Mouse (Mus musculus): Measurements from ENCODE around the gene Fam240b. TPM values are rescaled to one million over a fixed set of nuclear protein-coding genes. Genes with fewer than 3 reads are reported as not detected.

Gene Fam240b
- total and polyA plus RNA-seq, 3 experiments: not detected

DNA sequence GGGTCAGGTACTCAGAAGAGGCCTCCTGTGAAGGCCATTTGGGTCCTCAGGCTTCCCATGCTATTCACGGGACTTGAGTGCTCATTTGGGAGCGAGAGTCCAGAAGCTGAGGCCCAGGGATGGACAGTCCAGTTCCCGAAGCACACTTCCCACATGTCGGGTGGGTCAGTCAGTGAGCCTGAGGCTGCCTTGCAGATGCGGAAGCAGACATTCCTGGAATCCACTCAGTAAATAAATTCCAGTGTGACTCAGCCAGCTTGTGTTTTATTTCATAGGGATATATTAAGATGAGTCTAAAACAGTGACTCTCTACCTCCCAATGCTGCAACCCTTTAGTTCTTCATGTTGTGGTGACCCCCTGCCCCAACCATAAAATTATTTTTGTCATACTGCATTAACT lies 58.1 kb downstream of the Fam240b start:
- no peak for DNase-seq

DNA sequence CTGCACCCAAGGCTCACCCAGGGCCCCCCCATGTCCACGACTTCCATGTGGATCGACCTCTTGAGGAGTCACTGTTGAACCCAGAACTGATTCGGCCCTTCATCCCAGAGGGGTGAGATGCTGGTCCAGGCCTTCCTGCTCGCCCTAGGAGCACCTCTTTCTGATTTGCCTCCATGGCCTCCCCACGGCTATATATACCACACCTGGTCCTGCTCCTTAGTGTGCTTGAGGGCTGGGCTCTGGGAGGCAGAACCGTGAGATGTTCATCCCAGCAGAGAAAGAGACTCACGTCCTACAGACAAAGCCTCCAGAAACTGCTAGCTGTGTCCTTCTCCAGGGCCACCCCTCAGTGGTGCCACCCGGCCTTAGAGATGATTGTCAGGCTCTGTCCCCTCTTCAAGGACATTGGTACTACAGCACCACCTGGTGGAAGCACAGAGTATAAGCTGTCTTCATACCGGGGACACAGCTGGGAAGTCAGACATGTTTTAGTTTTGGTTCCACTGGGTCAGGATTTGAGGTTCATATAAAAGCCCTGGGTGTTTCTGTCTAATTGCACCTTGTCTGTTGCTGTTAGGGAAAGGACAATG lies 58.6 kb downstream of the Fam240b start:
- DNase-seq: peak; percentile 73

DNA sequence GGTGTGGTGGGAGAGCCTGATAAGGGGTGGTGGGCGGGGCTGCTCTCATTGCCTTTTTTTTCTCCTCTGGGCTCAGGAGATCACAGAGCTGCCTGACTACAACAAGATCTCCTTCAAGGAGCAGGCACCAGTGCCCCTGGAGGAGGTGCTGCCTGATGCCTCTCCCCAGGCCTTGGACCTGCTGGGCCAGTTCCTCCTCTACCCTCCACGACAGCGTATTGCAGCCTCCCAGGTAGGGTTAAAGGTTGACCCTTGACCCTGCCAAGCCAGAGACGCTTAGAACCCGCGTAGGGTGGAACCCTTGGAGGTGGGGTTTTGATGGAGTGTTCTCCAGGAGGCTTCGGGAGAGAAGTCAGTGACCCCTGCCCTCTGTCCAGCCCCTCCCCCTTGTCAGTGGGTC lies 59.8 kb downstream of the Fam240b start:
- no peak for DNase-seq

DNA sequence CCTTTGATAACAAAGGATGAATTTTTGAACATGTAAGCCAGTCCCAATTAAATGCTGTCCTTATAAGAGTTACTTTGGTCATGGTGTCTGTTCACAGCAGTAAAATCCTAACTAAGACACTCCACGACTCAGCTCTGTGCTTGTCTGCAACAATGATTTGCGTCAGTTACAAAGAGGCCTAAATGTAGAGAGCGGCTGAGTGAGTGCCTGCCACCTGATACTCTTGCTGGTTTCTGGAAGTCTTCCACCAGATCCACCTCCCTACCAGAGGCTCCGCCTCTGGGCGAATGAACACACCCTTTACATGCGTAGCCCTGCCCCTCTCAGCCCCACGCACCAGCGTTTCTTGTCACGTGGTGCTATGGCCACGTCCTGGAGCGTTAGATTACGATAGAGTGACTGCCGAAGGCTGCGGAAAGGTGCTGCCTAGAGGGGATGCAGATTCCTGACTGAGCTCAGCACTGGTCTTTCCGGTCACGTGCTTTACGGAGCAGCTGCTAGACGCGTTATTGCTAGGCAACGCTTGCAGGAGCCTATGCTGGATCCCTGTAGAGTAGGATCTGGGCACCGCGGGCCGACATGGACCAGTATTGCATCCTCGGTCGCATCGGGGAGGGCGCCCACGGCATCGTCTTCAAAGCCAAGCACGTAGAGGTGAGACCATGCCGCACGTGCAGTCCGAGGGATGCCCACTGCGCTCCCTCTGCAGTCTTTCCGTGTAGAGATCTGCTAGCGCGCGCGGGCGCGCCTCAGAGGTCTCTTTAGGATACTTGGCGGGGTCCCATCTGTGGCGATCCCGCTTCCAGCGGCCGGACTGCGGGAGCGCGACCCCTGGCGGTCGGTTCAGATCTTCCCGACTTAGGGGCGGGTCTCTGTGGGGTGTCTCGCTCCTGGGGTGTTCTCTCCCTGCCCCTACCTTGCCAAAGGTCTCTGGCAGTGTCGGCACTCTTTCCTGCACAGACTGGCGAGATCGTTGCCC lies 65.3 kb downstream of the Fam240b start, which contains the start of gene Cdk20:
Cdk20 (plus strand) TSS at position 298 of the 979 bp plus-strand sequence.
- DNase-seq: peak; percentile 94

Other genes with a start within 250 kb of the Fam240b start
- gene Cdc14b, start 222.5 kb downstream of the Fam240b start, total RNA-seq (2021): 10 to 100 TPM in 1 of 2 experiments, 1 to 10 TPM in 1; 8.9 to 10.4 TPM
- gene Cdc14b, start 222.5 kb downstream of the Fam240b start, polyA plus RNA-seq (2012; rRNA removed): 2.9 and 4.1 TPM in 2 replicates
- gene Aaed1, start 185.1 kb downstream of the Fam240b start, total RNA-seq (2021): 10 to 100 TPM; 49.7 to 55.9 TPM
- gene Aaed1, start 185.1 kb downstream of the Fam240b start, polyA plus RNA-seq (2012; rRNA removed): 6.0 and 6.2 TPM in 2 replicates
- 100 to 1,000 TPM; 215 to 516 TPM for gene Ctsl, start 126.9 kb downstream of the Fam240b start, total RNA-seq (2021)
- gene Ctsl, start 126.9 kb downstream of the Fam240b start, polyA plus RNA-seq (2012; rRNA removed): 61.3 and 81.3 TPM in 2 replicates
- 1 to 10 TPM; 2.8 to 4.7 TPM for gene Cdk20, start 65.5 kb downstream of the Fam240b start, total RNA-seq (2021)
- gene Cdk20, start 65.5 kb downstream of the Fam240b start, polyA plus RNA-seq (2012; rRNA removed): 19.1 and 19.8 TPM in 2 replicates